21 mouse cellular contexts compared by ENCODE assay signal in the genomic region with DNA sequence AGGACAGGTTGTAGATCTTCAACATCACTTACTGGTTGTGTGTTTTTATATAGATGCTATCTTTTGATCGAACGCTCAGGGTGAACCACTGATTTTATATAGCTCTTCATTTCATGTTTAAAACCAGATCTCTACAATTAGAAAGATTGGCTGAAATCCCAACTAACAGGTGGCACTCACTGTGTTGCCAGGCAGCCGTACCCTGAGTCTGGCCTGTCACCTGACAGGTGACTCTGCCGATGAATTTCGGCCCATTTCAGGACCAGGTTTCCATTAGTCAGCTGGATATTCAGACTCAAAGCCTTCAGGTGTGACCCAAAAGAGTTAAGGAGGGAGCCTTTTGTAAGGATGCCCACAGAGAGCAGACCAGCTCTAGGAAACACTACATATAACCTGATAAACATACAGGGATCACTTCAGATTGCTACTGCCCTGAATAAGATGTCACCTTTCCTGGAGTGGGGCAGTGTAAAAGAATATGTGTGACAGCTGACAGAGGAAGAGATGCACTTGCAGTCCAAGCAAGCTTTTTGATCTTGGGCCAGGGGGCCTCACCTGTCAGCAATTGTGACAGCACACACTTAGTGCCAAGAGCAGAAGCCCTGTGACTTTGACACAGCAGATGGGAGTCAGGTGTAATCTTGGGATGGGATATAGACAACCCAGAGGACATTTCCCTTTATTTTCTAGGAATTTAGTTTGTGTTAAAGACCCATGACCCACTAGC.
A peak's percentile ranks its signal among the peaks of the same experiment; 100 is the strongest.
DNase-seq lines count a peak whose midpoint lies in the region; ATAC-seq and TF ChIP-seq lines count a peak whose summit lies in the region.
"Had no signal": no experiment of that assay in that cellular context is flagged by ENCODE, and none has a peak within 500 bp of the region (broad histone marks: within the 10 kb centered on the region; RNA-seq: fewer than 3 reads in every experiment).

No protein-coding gene starts in this region.

- H3K4me1 ChIP-seq in cerebellum, adult 2 months (ENCODE audit: control insufficient read depth, insufficient read depth, low read length) = peaks cover 6% of the 10 kb centered on the region; the same call in 1 of the 2 replicates
- H3K4me1 ChIP-seq: embryonic facial prominence, embryonic 13.5 days; forebrain, embryonic 12.5 days; heart, embryonic 12.5 days; hindbrain, embryonic 10.5 days; intestine, embryonic 15.5 days had no signal

- ATAC-seq in cerebellum, adult (ENCODE audit: insufficient number of reproducible peaks, low FRiP score, low TSS enrichment) = peak; percentile 87
- ATAC-seq: CD4-positive, CD25-positive, alpha-beta regulatory T cell, adult 4 months; forebrain, embryonic 16.5 days; intestine, embryonic 15.5 days had no signal

- no peak overlapping the region for H3K4me3 ChIP-seq in cerebellum, adult 2 months (replicated peaks; ENCODE audit: insufficient read depth, low read depth, low read length)
- H3K4me3 ChIP-seq: embryonic facial prominence, embryonic 13.5 days; forebrain, embryonic 12.5 days; gastrocnemius, adult 2 months; heart, embryonic 12.5 days; hindbrain, embryonic 10.5 days; intestine, embryonic 15.5 days had no signal

- H3K27me3 ChIP-seq in cerebellum, adult 2 months (ENCODE audit: control insufficient read depth, insufficient read depth, low read length) = no peaks in the 10 kb centered on the region
- H3K27me3 ChIP-seq: embryonic facial prominence, embryonic 13.5 days; forebrain, embryonic 12.5 days; heart, embryonic 12.5 days; intestine, embryonic 15.5 days had no signal

- no peak for TF ChIP-seq CTCF in cerebellum, adult 2 months (IDR thresholded peaks at IDR 0.05; ENCODE audit: borderline replicate concordance, insufficient read depth, low read depth, low read length)

- no peak for TF ChIP-seq POLR2A in cerebellum, adult 2 months (IDR thresholded peaks at IDR 0.05; ENCODE audit: borderline replicate concordance, insufficient read depth, low read length)

- 19% methylated on average over 5 of the region's 5 CpGs for WGBS in cerebellum, adult 2 months

- H3K27ac ChIP-seq in cerebellum, adult 2 months (ENCODE audit: insufficient read depth, low read length) = no peak overlapping the region
- H3K27ac ChIP-seq: embryonic facial prominence, embryonic 13.5 days; forebrain, embryonic 12.5 days; gastrocnemius, adult 2 months; hindbrain, embryonic 10.5 days; intestine, embryonic 15.5 days had no signal

- no peak for DNase-seq in cerebellum, postnatal 4 days (ENCODE audit: low spot score in 2 of 2)
- peak; percentile 62 for DNase-seq in brain, adult 2 months (ENCODE audit: low read depth, low spot score)
- peak; percentile 49 to 80 for DNase-seq in cerebellum, adult 2 months
- DNase-seq in cerebellum, postnatal 10 days = peak; percentile 82 to 84
- no peak for DNase-seq in right cerebral cortex, postnatal 25 days
- DNase-seq in neural tube, embryonic 10.5 days (ENCODE audit: extremely low spot score, low spot score) = no peak
- no peak for DNase-seq in frontal cortex, postnatal 36 days (ENCODE audit: low spot score in 2 of 2)
- DNase-seq: adrenal gland, adult 8-10 months; adrenal gland, postnatal 36 days; B cell, adult 2 months; gastrocnemius, adult 2 months; gastrocnemius, postnatal 25 days; kidney, adult 2 months had no signal

Comparison
In these comparisons a context has a peak if more than half of its experiments do, and no peak if none do; other contexts are left out.
1. DNase-seq: peak in brain, adult 2 months (single experiment), cerebellum, adult 2 months (2 of 2) and cerebellum, postnatal 10 days (2 of 2); none in cerebellum, postnatal 4 days (0 of 2), right cerebral cortex, postnatal 25 days (single experiment), neural tube, embryonic 10.5 days (single experiment) and frontal cortex, postnatal 36 days (0 of 2).